Mouse (Mus musculus): ENCODE measurements around the gene Ssbp4.

DNA sequence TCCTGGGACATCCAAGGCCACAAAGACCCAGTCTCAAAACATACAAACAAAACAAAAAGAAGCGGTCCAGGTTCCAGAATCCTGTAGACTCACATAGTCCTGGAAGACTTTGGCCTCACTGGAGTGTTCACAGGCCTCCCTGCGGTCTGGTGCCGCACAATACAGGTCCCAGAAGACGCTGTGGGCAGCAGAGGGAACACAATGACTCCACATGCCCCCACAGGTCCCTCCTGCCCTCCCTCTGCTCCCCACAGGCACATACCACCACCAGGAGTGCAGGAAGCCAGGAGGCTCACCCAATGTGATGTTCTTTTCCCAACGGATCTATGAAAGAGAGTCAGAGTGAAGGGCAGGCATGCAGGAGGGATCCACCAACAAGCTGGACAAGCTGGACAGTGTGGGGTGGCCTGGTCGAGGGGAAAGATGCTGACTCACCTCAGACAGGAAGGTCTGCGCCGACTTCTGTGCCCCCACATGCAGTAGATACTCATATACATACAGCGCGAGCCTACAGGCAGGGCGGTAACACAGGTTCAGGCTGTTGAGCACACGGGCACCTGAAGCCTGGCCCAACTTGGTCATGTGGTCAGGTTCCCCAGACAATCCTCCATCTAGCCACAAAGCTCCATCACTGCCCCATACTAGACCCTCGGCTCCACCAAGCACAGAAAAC is 6.4 kb downstream of the Ssbp4 start:
- TF ChIP-seq CTCF (IDR thresholded peaks at IDR 0.05; ENCODE audit: low read depth, low read length) (no peak), POLR2A (IDR thresholded peaks at IDR 0.05; ENCODE audit: borderline replicate concordance, low read depth, low read length) (no peak)
